Mouse (Mus musculus) liver (tissue): Measurements from ENCODE around the gene Ltbp2.
A peak's percentile ranks its signal among the peaks of the same experiment; 100 is the strongest.

Experiments
- DNase-seq: peaks from one replicate; pipeline ENCODE4 v3.0.0-alpha.2; 2020; ENCODE audit warnings: mixed read lengths

Gene Ltbp2

GRCm38 (mm10) chr12:84834773-84835172 lies 41.6 kb downstream of the Ltbp2 start:
- no peak for DNase-seq

DNA sequence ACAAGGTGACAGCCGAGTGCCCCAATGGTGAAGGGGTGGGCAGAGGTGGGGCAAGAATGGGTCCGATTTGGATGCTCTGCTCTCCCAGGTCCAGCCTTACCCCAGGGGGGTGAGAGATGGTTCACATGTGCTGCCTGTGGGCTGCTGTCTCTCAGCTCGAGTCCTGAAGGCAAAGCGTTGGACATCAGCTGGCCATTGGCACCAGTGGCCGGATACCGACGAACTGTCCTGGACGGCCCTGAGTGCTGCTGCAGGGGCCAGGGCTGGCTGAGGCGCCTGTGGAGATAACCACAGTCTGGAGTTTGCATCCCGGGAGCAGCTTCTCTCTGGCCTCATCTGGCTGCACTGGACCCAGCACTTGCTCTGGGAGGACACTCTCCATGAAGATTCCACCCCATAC lies 44.7 kb downstream of the Ltbp2 start:
- DNase-seq = no peak

DNA sequence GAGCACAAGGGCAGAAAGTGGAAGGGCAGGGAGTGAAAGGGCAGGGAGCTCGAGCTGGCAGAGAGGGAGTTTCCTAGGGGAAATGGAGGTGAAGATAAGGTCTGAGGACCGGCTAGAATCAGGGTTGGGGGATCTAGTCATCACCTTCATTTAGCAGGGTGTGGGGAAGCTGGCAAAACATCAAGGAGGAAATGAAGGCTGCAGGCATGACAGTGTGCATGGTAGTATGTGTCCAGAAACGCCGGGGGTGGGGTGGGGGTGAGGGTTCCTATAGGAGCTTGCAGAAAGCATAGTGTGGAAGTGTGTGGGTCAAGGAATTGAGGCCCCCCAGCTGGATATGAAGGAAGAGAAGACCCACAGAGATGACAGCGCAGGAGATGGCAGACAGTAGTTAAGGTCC lies 45.2 kb downstream of the Ltbp2 start:
- no peak for DNase-seq

DNA sequence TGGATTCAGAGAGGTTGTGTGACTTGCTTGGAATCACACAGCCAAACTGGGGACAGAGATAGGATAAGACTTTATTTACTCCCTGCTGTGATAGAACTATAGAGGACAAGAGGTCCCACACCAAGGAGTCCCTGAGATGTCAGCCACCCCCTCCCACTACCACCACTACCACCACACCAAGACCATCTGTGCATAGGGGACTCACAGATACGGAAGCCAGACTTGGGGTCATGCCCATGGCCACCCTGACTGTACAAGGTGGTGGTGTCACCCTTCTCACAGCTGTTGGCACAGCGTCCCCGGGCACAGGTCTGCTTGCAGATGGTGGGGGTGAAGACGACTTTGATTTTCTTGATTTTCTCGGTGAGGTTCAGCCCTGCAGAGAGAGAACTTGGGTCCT lies 45.9 kb downstream of the Ltbp2 start:
- DNase-seq = no peak

DNA sequence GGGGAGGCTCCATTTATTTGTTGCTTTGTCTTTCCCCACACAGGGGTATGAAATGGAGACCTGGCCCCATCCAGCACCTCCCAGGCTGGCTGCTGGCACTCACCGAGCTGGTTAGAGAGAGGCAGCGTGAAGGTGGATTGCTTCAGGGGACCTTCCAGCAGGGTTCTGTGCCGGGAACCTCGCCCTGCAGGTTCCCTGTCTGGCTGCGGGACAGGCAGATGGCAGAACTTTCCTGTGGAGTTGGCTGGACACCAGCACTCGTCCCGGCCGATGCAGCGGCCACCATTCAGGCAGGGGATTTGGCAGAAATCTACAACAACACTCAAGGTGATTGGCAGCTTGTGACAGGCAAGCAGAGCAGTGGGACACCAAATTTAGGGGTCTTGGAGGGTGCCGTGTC lies 46.4 kb downstream of the Ltbp2 start:
- no peak for DNase-seq

DNA sequence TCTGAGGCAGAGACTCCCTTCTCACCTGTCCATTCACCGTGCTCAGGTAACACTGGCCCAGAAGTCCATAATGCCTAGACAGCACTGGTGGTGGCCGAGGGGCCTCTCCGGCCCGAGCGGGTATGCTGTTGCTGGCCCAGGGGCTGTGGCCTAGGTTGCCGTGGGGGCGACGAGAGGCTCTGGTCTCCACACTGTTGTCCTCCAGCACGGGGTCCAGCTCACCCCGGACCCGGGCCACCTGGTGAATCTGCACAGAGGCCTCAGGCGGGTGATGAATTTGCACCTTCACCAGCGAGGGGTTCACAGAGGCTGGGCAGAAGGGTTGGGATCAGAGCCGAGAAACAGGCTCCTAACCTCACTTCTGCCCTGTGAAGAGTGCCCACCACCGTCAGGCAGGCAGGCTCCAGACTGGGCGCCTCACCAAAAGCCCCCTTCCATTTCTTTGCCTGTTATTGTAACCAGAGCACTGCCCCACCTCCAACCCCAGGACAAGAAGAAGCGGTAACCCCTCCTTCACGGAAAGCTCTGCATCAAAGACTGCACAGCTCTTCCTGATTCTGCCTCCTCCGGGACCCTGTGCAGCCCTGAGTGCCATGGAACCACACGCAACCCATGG lies 47.1 kb downstream of the Ltbp2 start:
- no peak for DNase-seq

- DNase-seq = no peak
Measured at GRCm38 (mm10) chr12:84827384-84827933, 48.9 kb downstream of the Ltbp2 start.

- DNase-seq = no peak
Measured at GRCm38 (mm10) chr12:84824203-84824602, 52.1 kb downstream of the Ltbp2 start.

GRCm38 (mm10) chr12:84823601-84824000 lies 52.7 kb downstream of the Ltbp2 start:
- DNase-seq = no peak

- peak; percentile 85 for DNase-seq
Measured at GRCm38 (mm10) chr12:84819236-84820168, 56.8 kb downstream of the Ltbp2 start.

GRCm38 (mm10) chr12:84818496-84818895 lies 57.8 kb downstream of the Ltbp2 start:
- peak; percentile 58 for DNase-seq

- DNase-seq = no peak
Measured at GRCm38 (mm10) chr12:84814663-84815325, 61.5 kb downstream of the Ltbp2 start.

- no peak for DNase-seq
Measured at GRCm38 (mm10) chr12:84813773-84814172, 62.6 kb downstream of the Ltbp2 start.

- DNase-seq = peak; percentile 26
Measured at GRCm38 (mm10) chr12:84812004-84812403, 64.3 kb downstream of the Ltbp2 start.

- no peak for DNase-seq
Measured at GRCm38 (mm10) chr12:84811510-84811909, 64.8 kb downstream of the Ltbp2 start.

DNA sequence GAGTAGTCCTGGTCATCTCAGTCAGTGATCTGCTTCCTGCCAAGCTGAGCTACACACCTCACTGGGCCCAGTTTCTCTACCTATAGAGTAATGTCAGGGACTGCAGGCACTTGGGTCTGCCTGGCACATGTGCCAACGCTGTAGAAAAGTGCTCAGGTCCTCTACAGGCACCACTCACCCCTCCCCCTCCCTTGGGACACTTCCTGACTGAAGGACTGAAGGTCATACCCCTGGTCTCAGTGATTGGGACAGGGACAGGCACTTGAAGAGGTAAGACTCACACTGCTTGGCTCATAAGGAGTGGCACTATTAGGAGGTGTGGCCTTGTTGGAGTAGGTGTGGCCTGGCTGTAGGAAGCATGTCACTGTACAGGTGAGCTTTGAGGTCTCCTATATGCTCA lies 65.5 kb downstream of the Ltbp2 start:
- DNase-seq = no peak

- no peak for DNase-seq
Measured at GRCm38 (mm10) chr12:84809033-84809432, 67.3 kb downstream of the Ltbp2 start.

- no peak for DNase-seq
Measured at GRCm38 (mm10) chr12:84807351-84807750, 69.0 kb downstream of the Ltbp2 start.

- no peak for DNase-seq
Measured at GRCm38 (mm10) chr12:84806726-84807125, 69.6 kb downstream of the Ltbp2 start.

DNA sequence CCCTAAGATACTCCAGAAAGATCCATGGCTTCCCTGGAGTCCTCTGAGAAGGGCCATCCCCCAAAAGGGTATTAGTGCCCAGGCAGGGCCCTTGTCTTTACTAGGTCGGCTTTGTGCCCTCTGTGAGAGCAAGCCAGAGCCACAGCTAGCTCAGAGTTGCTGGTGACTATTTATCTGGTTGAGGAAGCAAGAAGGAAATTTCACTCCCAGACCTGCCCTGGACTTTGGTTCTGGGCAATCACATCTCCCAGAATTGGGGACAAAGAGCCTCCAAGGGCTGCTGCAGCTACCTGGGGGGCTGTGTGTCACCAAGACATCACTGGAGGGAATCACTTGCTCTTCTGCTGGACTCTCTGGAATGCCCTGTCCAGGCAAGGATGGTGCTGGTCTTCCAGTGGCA lies 70.3 kb downstream of the Ltbp2 start:
- DNase-seq = no peak

- no peak for DNase-seq
Measured at GRCm38 (mm10) chr12:84805228-84805842, 71.0 kb downstream of the Ltbp2 start.

- DNase-seq = no peak
Measured at GRCm38 (mm10) chr12:84802625-84803024, 73.7 kb downstream of the Ltbp2 start.

- no peak for DNase-seq
Measured at GRCm38 (mm10) chr12:84801532-84802110, 74.7 kb downstream of the Ltbp2 start.
